Mouse (Mus musculus): ENCODE results near the gene Spin1.

GRCm38 (mm10) chr13:51099560-51100232 lies 984 bp upstream of the Spin1 start:
- TF ChIP-seq CTCF (IDR thresholded peaks at IDR 0.05; ENCODE audit: extremely low read depth, insufficient read length, insufficient replicate concordance, low read depth, low read length) (no peak), POLR2A (IDR thresholded peaks at IDR 0.05; ENCODE audit: low read depth, low read length) (no peak; the same call in 1 of the 2 replicates)

Measured in small intestine, adult 2 months (tissue).